Mouse (Mus musculus) CH12.LX (cell line): ENCODE measurements around the gene Nipal4. TPM values are rescaled to one million over a fixed set of nuclear protein-coding genes. Genes with fewer than 3 reads are reported as not detected.

Experiments used
- DNase-seq: peaks from one replicate; pipeline ENCODE4 v3.0.0-alpha.2; 2013; ENCODE audit errors: extremely low read depth
- H3K27ac ChIP-seq: 2 replicates; pipeline ENCODE4 v1.5.1; 2012; ENCODE audit warnings: low read depth, mild to moderate bottlenecking, control low read depth, moderate library complexity; ENCODE audit not compliant: insufficient read depth
- H3K27me3 ChIP-seq: replicated peaks from 2 replicates; pipeline ENCODE3; 2012; ENCODE audit warnings: inconsistent platforms
- H3K36me3 ChIP-seq, 2 experiments: replicated peaks in 1 of 2; 2 replicates each; pipeline versions ENCODE3 to v1.6.1; 2012; ENCODE audit warnings: inconsistent platforms in 1 of 2, low read length in 1 of 2, mild to moderate bottlenecking in 1 of 2, mixed read lengths in 1 of 2, moderate library complexity in 1 of 2; ENCODE audit not compliant: control insufficient read depth in 1 of 2, insufficient read depth in 1 of 2
- H3K4me1 ChIP-seq, 2 experiments: 2 replicates each; pipeline ENCODE4 v1.6.1; 2012; ENCODE audit warnings: inconsistent platforms in 1 of 2, moderate library complexity in 1 of 2; ENCODE audit not compliant: insufficient read depth in 2 of 2, control insufficient read depth in 1 of 2
- H3K4me2 ChIP-seq: 2 replicates; pipeline ENCODE4 v1.6.1; 2012; ENCODE audit warnings: low read depth, mild to moderate bottlenecking, control low read depth; ENCODE audit not compliant: poor library complexity, insufficient read depth, severe bottlenecking
- H3K4me3 ChIP-seq, 3 experiments: fragments of 150-350 bp in 1 of 3; sonication (generic) in 1 of 3; replicated peaks in 1 of 3; 2 replicates each; pipeline versions ENCODE3 to v1.5.1; 2011 to 2012; ENCODE audit warnings: low read depth in 2 of 3, low read length in 2 of 3, mild to moderate bottlenecking in 2 of 3, moderate library complexity in 2 of 3, control low read depth in 1 of 3, improper control_type of control experiment in 1 of 3, inconsistent platforms in 1 of 3, mixed read lengths in 1 of 3; ENCODE audit not compliant: poor library complexity in 1 of 3
- H3K79me2 ChIP-seq: replicated peaks from 2 replicates; pipeline ENCODE4 v1.6.1; 2012; ENCODE audit warnings: mild to moderate bottlenecking, moderate library complexity; ENCODE audit not compliant: control insufficient read depth, poor library complexity, insufficient read depth, severe bottlenecking; ENCODE audit errors: extremely low read depth
- H3K9ac ChIP-seq: 2 replicates; pipeline ENCODE4 v1.6.1; 2012; ENCODE audit warnings: low read depth, mild to moderate bottlenecking, control low read depth, moderate library complexity; ENCODE audit not compliant: insufficient read depth
- H3K9me3 ChIP-seq: replicated peaks from 2 replicates; pipeline ENCODE3; 2012; ENCODE audit warnings: low read length, inconsistent platforms, mixed read lengths
- BHLHE40 ChIP-seq: IDR thresholded peaks from 2 replicates; pipeline ENCODE4 v1.6.1; 2011; ENCODE audit warnings: mild to moderate bottlenecking, low read depth, low read length, improper control_type of control experiment
- CHD2 ChIP-seq: IDR thresholded peaks from 2 replicates; pipeline ENCODE4 v1.6.1; 2011; ENCODE audit warnings: low read length, improper control_type of control experiment
- CTCF ChIP-seq, 2 experiments: IDR thresholded peaks in 1 of 2; conservative IDR thresholded peaks in 1 of 2; 2 replicates each; pipeline ENCODE4 v1.5.1; 2011 to 2012; ENCODE audit warnings: low read depth in 2 of 2, low read length in 2 of 2, improper control_type of control experiment in 1 of 2, inconsistent platforms in 1 of 2, mild to moderate bottlenecking in 1 of 2, moderate library complexity in 1 of 2
- EP300 ChIP-seq: IDR thresholded peaks from 2 replicates; pipeline ENCODE4 v1.6.1; 2011; ENCODE audit warnings: low read length, improper control_type of control experiment
- ETS1 ChIP-seq: conservative IDR thresholded peaks from 2 replicates; pipeline ENCODE4 v1.6.1; 2012; ENCODE audit warnings: low read depth, mild to moderate bottlenecking, inconsistent platforms, low read length, improper control_type of control experiment, moderate library complexity
- GABPA ChIP-seq: IDR thresholded peaks from 2 replicates; pipeline ENCODE4 v1.6.1; 2012; ENCODE audit warnings: low read depth, low read length, improper control_type of control experiment, inconsistent platforms; ENCODE audit not compliant: insufficient replicate concordance
- IRF4 ChIP-seq: IDR thresholded peaks from 2 replicates; pipeline ENCODE4 v1.6.1; 2014; ENCODE audit warnings: low read depth, mild to moderate bottlenecking, inconsistent platforms, low read length, improper control_type of control experiment
- JUN ChIP-seq: IDR thresholded peaks from 2 replicates; pipeline ENCODE4 v1.6.1; 2011; ENCODE audit warnings: low read depth, mild to moderate bottlenecking, low read length, improper control_type of control experiment, moderate library complexity; ENCODE audit not compliant: insufficient read depth
- MAFK ChIP-seq: IDR thresholded peaks from 2 replicates; pipeline ENCODE4 v1.6.1; 2011; ENCODE audit warnings: low read length, improper control_type of control experiment; ENCODE audit not compliant: insufficient replicate concordance
- MAZ ChIP-seq: IDR thresholded peaks from 2 replicates; pipeline ENCODE4 v1.6.1; 2012; ENCODE audit warnings: low read depth, mild to moderate bottlenecking, inconsistent platforms, low read length, improper control_type of control experiment, moderate library complexity
- MYC ChIP-seq: IDR thresholded peaks from 2 replicates; pipeline ENCODE4 v1.6.1; 2011; ENCODE audit warnings: low read depth, mild to moderate bottlenecking, improper control_type of control experiment, low read length
- NELFE ChIP-seq: IDR thresholded peaks from 2 replicates; pipeline ENCODE4 v1.6.1; 2011; ENCODE audit warnings: low read depth, low read length, improper control_type of control experiment
- NRF1 ChIP-seq: IDR thresholded peaks from 2 replicates; pipeline ENCODE4 v1.6.1; 2014; ENCODE audit warnings: low read depth, mild to moderate bottlenecking, inconsistent platforms, low read length, improper control_type of control experiment, moderate library complexity
- POLR2AphosphoS2 ChIP-seq: IDR thresholded peaks from 2 replicates; pipeline ENCODE4 v1.6.1; 2011; ENCODE audit warnings: low read depth, low read length, improper control_type of control experiment
- RAD21 ChIP-seq: IDR thresholded peaks from 2 replicates; pipeline ENCODE4 v1.6.1; 2011; ENCODE audit warnings: low read depth, mild to moderate bottlenecking, low read length, improper control_type of control experiment, moderate library complexity
- RCOR1 ChIP-seq: conservative IDR thresholded peaks from 2 replicates; pipeline ENCODE4 v1.6.1; 2012; ENCODE audit warnings: low read depth, mild to moderate bottlenecking, inconsistent platforms, low read length, improper control_type of control experiment
- SMC3 ChIP-seq: IDR thresholded peaks from 2 replicates; pipeline ENCODE4 v1.6.1; 2011; ENCODE audit warnings: low read depth, low read length, improper control_type of control experiment
- UBTF ChIP-seq: IDR thresholded peaks from 2 replicates; pipeline ENCODE4 v1.6.1; 2012; ENCODE audit warnings: low read depth, mild to moderate bottlenecking, inconsistent platforms, low read length, improper control_type of control experiment, moderate library complexity
- USF1 ChIP-seq: IDR thresholded peaks from 2 replicates; pipeline ENCODE4 v1.6.1; 2014; ENCODE audit warnings: low read depth, mild to moderate bottlenecking, inconsistent platforms, low read length, improper control_type of control experiment
- ZKSCAN1 ChIP-seq: IDR thresholded peaks from 2 replicates; pipeline ENCODE4 v1.6.1; 2012; ENCODE audit warnings: low read depth, inconsistent platforms, low read length, improper control_type of control experiment, borderline replicate concordance
- ZMIZ1 ChIP-seq: IDR thresholded peaks from 2 replicates; pipeline ENCODE4 v1.6.1; 2012; ENCODE audit warnings: low read depth, mild to moderate bottlenecking, inconsistent platforms, low read length, improper control_type of control experiment
- dilution Hi-C: fragments of 300-500 bp; cut with MboI; formaldehyde crosslinking; loops from 2 replicates; pipeline ENCODE4 v1.14.3; 2020; ENCODE audit warnings: low sequenced_read_pairs; ENCODE audit not compliant: extremely low pct_unique_long_range_greater_than_20kb, extremely low pct_ligation_motif_present
- in situ Hi-C: fragments of 300-500 bp; cut with MboI; formaldehyde crosslinking; loops from 3 replicates; pipeline ENCODE4 v1.14.3; 2019; ENCODE audit warnings: low sequenced_read_pairs, low pct_ligation_motif_present, low pct_unique_long_range_greater_than_20kb, mixed read lengths
- polyA plus RNA-seq: library from polyadenylated mRNA; unstranded; fragments of >175 nt; gene quantifications from 2 replicates; pipeline ENCODE4 v1.2.1, GENCODE M21; 2012; ENCODE audit warnings: low read depth; ENCODE audit not compliant: insufficient read length
- total RNA-seq, 2 experiments: library from RNA; depleted of rRNA; stranded (reverse); fragments of 300-350 nt in 1 of 2; fragments of >200 nt in 1 of 2; gene quantifications; 2 replicates each; pipeline ENCODE4 v1.2.3; 2012 to 2014

Gene Nipal4
- total and polyA plus RNA-seq, 3 experiments, result 0.08 TPM; not detected in 2

- Histone ChIP-seq H3K36me3 (no peaks in the 10 kb centered on the region), H3K9me3 (peaks cover 7% of the 10 kb centered on the region), H3K27me3 (no peaks in the 10 kb centered on the region), H3K4me2 (no peak overlapping the region), H3K4me3 (no peak overlapping the region), H3K79me2 (no peaks in the 10 kb centered on the region), H3K4me1 (peaks cover 0 to 11% of the 10 kb centered on the region in 2 experiments; a peak in 2 of 4 replicates), H3K9ac (no peak overlapping the region), H3K27ac (no peak overlapping the region)
- no peak for DNase-seq
- TF ChIP-seq EP300 (no peak), ZMIZ1 (no peak), USF1 (no peak), POLR2AphosphoS2 (no peak), ZKSCAN1 (no peak), MAFK (no peak), NELFE (no peak), MAZ (no peak), MYC (no peak), BHLHE40 (no peak), NRF1 (no peak), RCOR1 (no peak), UBTF (no peak)
- dilution Hi-C loops (no loop called here), in situ Hi-C loops (no loop called here)
Observed at GRCm38 (mm10) chr11:46109206-46109605, 57.1 kb downstream of the Nipal4 start.

GRCm38 (mm10) chr11:46107046-46107445, 59.3 kb downstream of the Nipal4 start:
- H3K4me2 ChIP-seq, result no peak overlapping the region
- DNase-seq, result no peak
- no peaks in the 10 kb centered on the region for H3K27me3 ChIP-seq
- H3K4me3 ChIP-seq, result no peak overlapping the region
- H3K9ac ChIP-seq, result no peak overlapping the region
- no peak overlapping the region for H3K27ac ChIP-seq
- dilution Hi-C loops (no loop called here), in situ Hi-C loops (no loop called here)
- H3K4me1 ChIP-seq, result no peaks in the 10 kb centered on the region
- no peaks in the 10 kb centered on the region for H3K36me3 ChIP-seq
- peaks cover 7% of the 10 kb centered on the region for H3K9me3 ChIP-seq
- TF ChIP-seq ETS1 (no peak), ZKSCAN1 (no peak), IRF4 (no peak), CTCF (conservative IDR thresholded peaks at IDR 0.05 in 1 of 2, IDR thresholded peaks at IDR 0.05 in 1 of 2; ENCODE audit: low read depth in 2 of 2, low read length in 2 of 2) (no peak), CHD2 (no peak), RCOR1 (no peak), RAD21 (no peak), SMC3 (no peak), MYC (no peak), GABPA (no peak), MAFK (no peak), JUN (no peak), MAZ (no peak), USF1 (no peak), BHLHE40 (no peak), ZMIZ1 (no peak)
- no peaks in the 10 kb centered on the region for H3K79me2 ChIP-seq
